Mouse (Mus musculus) stomach, embryonic 14.5 days (tissue): ENCODE results near the gene Guca2b. TPM values are rescaled to one million over a fixed set of nuclear protein-coding genes. Genes with fewer than 3 reads are reported as not detected.

Source experiments
- ATAC-seq: fragments of 200-750 bp; cut with Nextera tagmentation; 2 replicates; pipeline ENCODE4 v1.8.0; 2017; ENCODE audit warnings: low read depth, moderate TSS enrichment; ENCODE audit not compliant: insufficient number of reproducible peaks, insufficient read depth, low FRiP score
- H3K27ac ChIP-seq: fragments of 300-500 bp; sonication (generic); 2 replicates; pipeline ENCODE4 v1.5.1; 2014; ENCODE audit warnings: mild to moderate bottlenecking, low read length, moderate library complexity, mixed read lengths
- H3K27me3 ChIP-seq: fragments of 300-500 bp; sonication (generic); 2 replicates; pipeline ENCODE4 v1.6.1; 2014; ENCODE audit warnings: low read length, control low read depth, mixed read lengths; ENCODE audit not compliant: control insufficient read depth, insufficient read depth
- H3K36me3 ChIP-seq: fragments of 300-500 bp; sonication (generic); 2 replicates; pipeline ENCODE4 v1.6.1; 2014; ENCODE audit warnings: mild to moderate bottlenecking, control low read depth, low read length, moderate library complexity, mixed read lengths; ENCODE audit not compliant: control insufficient read depth, insufficient read depth
- H3K4me1 ChIP-seq: fragments of 300-500 bp; sonication (generic); 2 replicates; pipeline ENCODE4 v1.6.1; 2014; ENCODE audit warnings: low read length, control low read depth, mixed read lengths; ENCODE audit not compliant: control insufficient read depth, insufficient read depth
- H3K4me2 ChIP-seq: fragments of 300-500 bp; sonication (generic); replicated peaks from 2 replicates; pipeline ENCODE4 v1.6.1; 2014; ENCODE audit warnings: low read depth, low read length, control low read depth
- H3K4me3 ChIP-seq: fragments of 300-500 bp; sonication (generic); 2 replicates; pipeline ENCODE4 v1.5.1; 2014; ENCODE audit warnings: low read depth, low read length, control low read depth
- H3K9ac ChIP-seq: fragments of 300-500 bp; sonication (generic); replicated peaks from 2 replicates; pipeline ENCODE4 v1.6.1; 2014; ENCODE audit warnings: low read depth, mild to moderate bottlenecking, control low read depth, low read length, moderate library complexity, mixed read lengths
- H3K9me3 ChIP-seq: fragments of 300-500 bp; sonication (generic); 2 replicates; pipeline ENCODE4 v1.6.1; 2016; ENCODE audit warnings: low read depth, low read length, control low read depth; ENCODE audit not compliant: control insufficient read depth
- WGBS: fragments of 180-500 bp; shearing (Covaris S2); extraction: QIAGEN DNeasy Blood & Tissue Kit; methylation state at CpG from one replicate; pipeline ENCODE4 v1.1.7; 2014; 5-methylcytosine and 5-hydroxymethylcytosine counted together
- polyA plus RNA-seq: library from polyadenylated mRNA; unstranded; fragments of >200 nt; fragmentation: Nextera tagmentation; extraction: Ambion mirVana; gene quantifications from 2 replicates; pipeline ENCODE4 v1.2.1, GENCODE M21; 2014

The Guca2b gene
- polyA plus RNA-seq, 1 experiment from 2014 or later = not detected

DNA sequence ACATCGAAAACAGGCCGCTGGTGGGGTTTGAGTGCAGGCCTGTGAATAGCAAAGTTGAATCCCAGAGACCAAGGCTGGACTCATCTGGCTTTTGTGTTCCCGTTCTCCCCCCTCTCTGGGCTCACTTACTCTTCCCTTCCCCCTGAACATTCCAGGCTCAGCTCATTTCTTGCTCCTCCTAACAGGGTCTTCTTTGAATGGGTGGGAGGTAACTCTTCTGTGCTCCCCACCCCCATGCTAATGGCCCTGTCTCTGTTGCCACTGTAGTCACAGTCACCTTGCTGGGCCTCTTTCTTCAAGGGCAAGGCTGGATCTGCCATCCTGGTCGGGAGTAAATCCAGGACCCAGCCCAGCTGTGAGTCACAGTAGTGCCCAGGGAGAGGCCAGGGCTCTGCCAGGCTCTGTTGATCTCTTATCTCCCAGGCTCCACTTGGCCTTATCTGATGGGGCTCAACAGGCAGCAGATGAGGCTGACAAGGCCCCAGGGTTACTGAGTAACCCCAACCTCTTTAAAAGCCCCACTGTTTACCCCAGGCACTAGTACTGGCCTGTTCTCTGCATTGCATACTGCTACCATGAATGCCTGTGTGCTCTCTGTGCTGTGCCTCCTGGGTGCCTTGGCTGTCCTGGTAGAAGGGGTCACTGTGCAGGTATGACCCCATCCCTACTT lies 21.4 kb downstream of the Guca2b start, which contains the start of gene Guca2a:
Guca2a (plus strand) TSS at position 529 of the 670 bp plus-strand sequence.
- H3K27me3 ChIP-seq = no peaks in the 10 kb centered on the region
- H3K4me2 ChIP-seq = no peak within 1 kb of the TSS
- H3K9ac ChIP-seq = no peak within 1 kb of the TSS
- H3K9me3 ChIP-seq = no peaks in the 10 kb centered on the region
- H3K4me1 ChIP-seq = no peaks in the 10 kb centered on the region
- no peak for ATAC-seq
- H3K4me3 ChIP-seq = no peak within 1 kb of the TSS
- H3K36me3 ChIP-seq = no peaks in the 10 kb centered on the region
- 60% methylated on average over 4 of the region's 4 CpGs for WGBS
- no peak within 1 kb of the TSS for H3K27ac ChIP-seq

GRCm38 (mm10) chr4:119636731-119637130 lies 22.0 kb downstream of the Guca2b start:
- Histone ChIP-seq H3K4me3 (no peak overlapping the region), H3K4me2 (no peak overlapping the region), H3K27me3 (no peaks in the 10 kb centered on the region), H3K9ac (no peak overlapping the region), H3K4me1 (no peaks in the 10 kb centered on the region), H3K9me3 (no peaks in the 10 kb centered on the region), H3K27ac (no peak overlapping the region), H3K36me3 (no peaks in the 10 kb centered on the region)
- WGBS = 76% methylated on average over 7 of the region's 7 CpGs
- no peak for ATAC-seq

GRCm38 (mm10) chr4:119635686-119636085 lies 23.1 kb downstream of the Guca2b start:
- Histone ChIP-seq H3K4me3 (no peak overlapping the region), H3K9ac (no peak overlapping the region), H3K27ac (no peak overlapping the region), H3K27me3 (no peaks in the 10 kb centered on the region), H3K36me3 (no peaks in the 10 kb centered on the region), H3K9me3 (no peaks in the 10 kb centered on the region), H3K4me2 (no peak overlapping the region), H3K4me1 (no peaks in the 10 kb centered on the region)
- WGBS = 70% methylated on average over 8 of the region's 8 CpGs
- no peak for ATAC-seq

- Histone ChIP-seq H3K9me3 (no peaks in the 10 kb centered on the region), H3K27me3 (no peaks in the 10 kb centered on the region), H3K4me2 (no peak overlapping the region), H3K4me1 (no peaks in the 10 kb centered on the region), H3K27ac (no peak overlapping the region), H3K4me3 (no peak overlapping the region), H3K9ac (no peak overlapping the region), H3K36me3 (0 out of 2 replicates have a peak, but pooled peaks cover 3% of the 10 kb centered on the region)
- ATAC-seq = no peak
- WGBS = 60% methylated on average over 6 of the region's 6 CpGs
These were observed 23.7 kb downstream of the Guca2b start for GRCm38 (mm10) chr4:119634908-119635660.

DNA sequence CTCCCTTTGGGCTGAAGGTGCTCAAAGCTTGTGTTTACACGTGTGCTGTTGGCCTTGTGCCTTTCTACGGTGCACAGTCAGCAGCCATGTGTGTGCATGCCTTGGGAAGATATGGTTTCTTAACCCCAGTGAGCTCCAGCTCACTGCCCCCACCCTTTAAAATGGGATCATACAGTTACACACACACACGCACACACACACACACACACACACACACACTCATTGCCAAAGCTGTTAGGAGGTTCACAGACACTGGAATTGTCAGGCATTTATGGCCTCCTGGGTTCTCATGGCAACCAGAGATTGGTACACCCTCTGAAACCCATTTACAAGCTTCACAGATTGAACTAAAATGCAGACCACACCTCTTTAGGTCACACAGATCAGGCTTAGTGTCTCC lies 24.8 kb downstream of the Guca2b start:
- Histone ChIP-seq H3K4me3 (no peak overlapping the region), H3K9me3 (no peaks in the 10 kb centered on the region), H3K4me1 (no peaks in the 10 kb centered on the region), H3K27ac (no peak overlapping the region), H3K9ac (no peak overlapping the region), H3K4me2 (no peak overlapping the region), H3K27me3 (no peaks in the 10 kb centered on the region), H3K36me3 (peaks cover 12% of the 10 kb centered on the region)
- ATAC-seq = no peak
- WGBS = 77% methylated on average over 3 of the region's 3 CpGs

- H3K9me3 ChIP-seq = no peaks in the 10 kb centered on the region
- no peak overlapping the region for H3K9ac ChIP-seq
- H3K4me1 ChIP-seq = no peaks in the 10 kb centered on the region
- no peak overlapping the region for H3K4me3 ChIP-seq
- H3K36me3 ChIP-seq = peaks cover 12% of the 10 kb centered on the region
- 68% methylated on average over 7 of the region's 7 CpGs for WGBS
- H3K4me2 ChIP-seq = no peak overlapping the region
- no peak for ATAC-seq
- H3K27ac ChIP-seq = no peak overlapping the region
- H3K27me3 ChIP-seq = no peaks in the 10 kb centered on the region
These were observed 25.4 kb downstream of the Guca2b start for GRCm38 (mm10) chr4:119633342-119633741.

DNA sequence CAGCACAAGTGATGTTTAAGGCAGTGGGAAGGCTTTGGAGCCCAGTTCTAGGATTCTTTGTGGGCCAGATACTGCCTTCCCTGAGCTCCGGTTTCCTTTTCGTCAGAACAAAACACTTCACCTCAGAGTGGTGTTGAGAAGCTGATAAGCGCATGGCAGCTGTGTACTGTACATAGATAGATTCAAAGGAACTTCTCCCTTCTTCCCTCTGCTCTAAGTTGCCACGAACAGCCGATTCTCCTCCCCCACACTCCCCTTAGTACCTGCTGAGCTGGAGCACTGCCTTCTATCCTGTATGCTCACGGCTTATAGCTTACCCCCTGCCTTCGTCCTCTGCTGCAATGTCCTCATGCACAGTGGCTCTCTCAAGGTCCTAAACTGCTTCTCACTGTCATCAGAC lies 26.0 kb downstream of the Guca2b start:
- no peak overlapping the region for H3K4me3 ChIP-seq
- no peaks in the 10 kb centered on the region for H3K27me3 ChIP-seq
- peaks cover 12% of the 10 kb centered on the region for H3K36me3 ChIP-seq
- no peaks in the 10 kb centered on the region for H3K9me3 ChIP-seq
- WGBS = 70% methylated on average over 7 of the region's 7 CpGs
- H3K4me2 ChIP-seq = no peak overlapping the region
- no peak overlapping the region for H3K27ac ChIP-seq
- no peak for ATAC-seq
- H3K4me1 ChIP-seq = no peaks in the 10 kb centered on the region
- H3K9ac ChIP-seq = no peak overlapping the region

- WGBS = 37% methylated on average over 11 of the region's 11 CpGs
- ATAC-seq = peak; percentile 46; the same call in 1 of the 2 replicates
- Histone ChIP-seq H3K4me1 (no peaks in the 10 kb centered on the region), H3K36me3 (peaks cover 14% of the 10 kb centered on the region), H3K9me3 (no peaks in the 10 kb centered on the region), H3K27ac (no peak overlapping the region), H3K27me3 (no peaks in the 10 kb centered on the region), H3K9ac (no peak overlapping the region), H3K4me3 (no peak overlapping the region), H3K4me2 (no peak overlapping the region)
These were observed 27.4 kb downstream of the Guca2b start for GRCm38 (mm10) chr4:119631115-119631919.
